Mouse (Mus musculus) neural tube, embryonic 14.5 days (tissue): ENCODE data around the gene Ptges3l. TPM values are rescaled to one million over a fixed set of nuclear protein-coding genes. Genes with fewer than 3 reads are reported as not detected.
"Not testable (repeated sequence)": the region's sequence is repeated elsewhere in the genome, so short reads cannot be mapped to it uniquely, and the experiment has no call there.

Experiments
- ATAC-seq: fragments of 200-750 bp; cut with Nextera tagmentation; 2 replicates; pipeline ENCODE4 v1.8.0; 2017; ENCODE audit warnings: low read depth, mild to moderate bottlenecking, moderate TSS enrichment, moderate library complexity
- H3K27ac ChIP-seq: fragments of 300-500 bp; sonication (generic); 2 replicates; pipeline ENCODE4 v1.5.1; 2014; ENCODE audit warnings: low read depth, mild to moderate bottlenecking, control low read depth, low read length, moderate library complexity, mixed read lengths
- H3K27me3 ChIP-seq: fragments of 300-500 bp; sonication (generic); 2 replicates; pipeline ENCODE4 v1.6.1; 2014; ENCODE audit warnings: low read length; ENCODE audit not compliant: control insufficient read depth, insufficient read depth
- H3K36me3 ChIP-seq: fragments of 300-500 bp; sonication (generic); 2 replicates; pipeline ENCODE4 v1.6.1; 2014; ENCODE audit warnings: low read length, mixed read lengths; ENCODE audit not compliant: control insufficient read depth, insufficient read depth
- H3K4me1 ChIP-seq: fragments of 300-500 bp; sonication (generic); 2 replicates; pipeline ENCODE4 v1.6.1; 2014; ENCODE audit warnings: low read length; ENCODE audit not compliant: control insufficient read depth, insufficient read depth
- H3K4me2 ChIP-seq: fragments of 300-500 bp; sonication (generic); 2 replicates; pipeline ENCODE4 v1.6.1; 2014; ENCODE audit warnings: mild to moderate bottlenecking, low read depth, low read length, control low read depth
- H3K4me3 ChIP-seq: fragments of 300-500 bp; sonication (generic); 2 replicates; pipeline ENCODE4 v1.5.1; 2014; ENCODE audit warnings: low read depth, low read length, control low read depth, mixed read lengths
- H3K9ac ChIP-seq: fragments of 300-500 bp; sonication (generic); replicated peaks from 2 replicates; pipeline ENCODE4 v1.6.1; 2014; ENCODE audit warnings: low read depth, mild to moderate bottlenecking, control low read depth, low read length, mixed read lengths
- H3K9me3 ChIP-seq: fragments of 300-500 bp; sonication (generic); 2 replicates; pipeline ENCODE4 v1.6.1; 2016; ENCODE audit warnings: low read length; ENCODE audit not compliant: control insufficient read depth
- WGBS: fragments of 180-500 bp; shearing (Covaris S2); extraction: QIAGEN DNeasy Blood & Tissue Kit; methylation state at CpG from one replicate; pipeline ENCODE4 v1.1.7; 2014; 5-methylcytosine and 5-hydroxymethylcytosine counted together
- polyA plus RNA-seq: library from polyadenylated mRNA; unstranded; fragments of >200 nt; fragmentation: Nextera tagmentation; extraction: Ambion mirVana; gene quantifications from 2 replicates; pipeline ENCODE4 v1.2.1, GENCODE M21; 2014

Ptges3l gene
- 1.8 and 3.0 TPM in 2 replicates for polyA plus RNA-seq

GRCm38 (mm10) chr11:101424925-101425813 is at the start of gene Ptges3l, which contains the start of gene Rundc1:
Gene Ptges3l (minus strand): TSS chr11:101425333.
Gene Rundc1 (plus strand): TSS chr11:101425085.
- Histone ChIP-seq H3K36me3 (peaks cover 7% of the 10 kb centered on the region; the same call in 1 of the 2 replicates), H3K27me3 (no peaks in the 10 kb centered on the region), H3K4me1 (peaks cover 22% of the 10 kb centered on the region; the same call in 1 of the 2 replicates), H3K9me3 (no peaks in the 10 kb centered on the region), H3K4me3 (peak within 1 kb of the TSS; percentile 87), H3K27ac (peak within 1 kb of the TSS; percentile 81), H3K9ac (peak within 1 kb of the TSS; percentile 71), H3K4me2 (peak within 1 kb of the TSS; percentile 82)
- peak; percentile 94 for ATAC-seq
- under 1% methylated on average over 78 of the region's 81 CpGs for WGBS

GRCm38 (mm10) chr11:101474298-101474697 is 49.2 kb upstream of the Ptges3l start:
- Histone ChIP-seq H3K27me3 (no peaks in the 10 kb centered on the region), H3K27ac (no peak overlapping the region), H3K4me2 (no peak overlapping the region), H3K9me3 (no peaks in the 10 kb centered on the region), H3K4me3 (no peak overlapping the region), H3K9ac (no peak overlapping the region), H3K4me1 (peaks cover 12% of the 10 kb centered on the region; the same call in 1 of the 2 replicates), H3K36me3 (no peaks in the 10 kb centered on the region)
- WGBS: 63% methylated on average over 5 of the region's 5 CpGs
- ATAC-seq: no peak

DNA sequence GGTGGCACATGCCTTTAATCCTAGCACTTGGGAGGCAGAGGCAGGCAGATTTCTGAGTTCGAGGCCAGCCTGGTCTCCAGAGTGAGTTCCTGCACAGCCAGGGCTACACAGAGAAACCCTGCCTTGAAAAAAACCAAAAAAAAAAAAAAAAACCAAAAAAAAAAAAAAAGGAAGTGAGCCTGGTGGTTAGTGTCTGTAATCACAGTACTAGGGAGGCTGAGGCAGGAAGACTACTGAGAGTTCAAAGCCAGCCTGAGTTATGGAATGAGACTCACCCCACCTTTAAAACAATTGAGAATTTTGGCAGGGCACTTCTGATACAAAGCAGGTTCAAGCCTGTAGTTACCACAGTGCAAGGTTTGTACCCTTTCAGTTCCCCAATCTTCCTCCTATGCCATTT is 48.6 kb upstream of the Ptges3l start:
- peaks cover 13% of the 10 kb centered on the region for H3K4me1 ChIP-seq
- not testable (repeated sequence) for H3K36me3 ChIP-seq, H3K9ac ChIP-seq, ATAC-seq, H3K4me2 ChIP-seq, H3K27me3 ChIP-seq, H3K27ac ChIP-seq, H3K9me3 ChIP-seq, H3K4me3 ChIP-seq
- WGBS: 82% methylated on average over 1 of the region's 1 CpGs

DNA sequence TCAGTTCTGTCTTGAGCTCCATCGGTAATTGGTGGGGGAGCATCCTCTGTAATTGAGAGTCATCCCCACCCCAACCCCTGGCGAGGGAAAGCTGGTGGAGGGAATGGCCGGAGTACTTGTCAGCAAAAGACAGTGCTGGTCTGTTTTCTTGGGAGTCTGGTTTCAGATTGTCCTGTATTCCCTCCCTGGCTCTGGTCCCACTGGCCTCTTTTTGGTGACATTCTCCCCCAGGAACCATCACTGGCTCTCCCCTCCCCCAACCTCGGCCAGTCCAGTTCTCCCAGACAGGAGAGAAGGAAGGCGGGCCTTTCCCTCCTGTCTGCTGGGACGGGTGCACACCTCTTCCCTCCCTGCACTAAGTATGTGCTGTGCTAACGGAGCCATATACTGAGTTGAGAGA is 47.2 kb upstream of the Ptges3l start:
- 52% methylated on average over 7 of the region's 7 CpGs for WGBS
- Histone ChIP-seq H3K9ac (no peak overlapping the region), H3K36me3 (no peaks in the 10 kb centered on the region), H3K27me3 (no peaks in the 10 kb centered on the region), H3K4me3 (no peak overlapping the region), H3K27ac (no peak overlapping the region), H3K4me2 (no peak overlapping the region), H3K9me3 (no peaks in the 10 kb centered on the region), H3K4me1 (peaks cover 11% of the 10 kb centered on the region)
- ATAC-seq: no peak

DNA sequence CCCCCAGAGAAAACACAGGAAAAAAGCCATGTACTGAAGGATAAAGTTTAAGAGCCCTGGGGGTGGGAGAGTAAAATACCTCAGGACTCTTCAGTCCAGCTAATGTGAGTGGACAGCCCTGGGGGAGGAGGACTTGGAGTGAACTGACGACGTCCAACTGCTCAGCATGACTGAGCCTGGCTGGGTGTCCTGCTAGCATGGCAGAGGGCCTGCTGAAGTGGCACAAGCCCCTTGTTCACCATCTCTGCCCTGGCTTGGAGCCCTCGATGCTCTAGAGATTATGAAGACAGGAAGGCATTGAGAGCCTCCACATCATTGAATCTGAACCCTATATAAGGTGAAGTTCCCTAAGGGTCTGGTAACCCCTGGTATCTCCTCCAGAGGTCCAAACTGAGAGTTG is 46.8 kb upstream of the Ptges3l start:
- Histone ChIP-seq H3K27me3 (no peaks in the 10 kb centered on the region), H3K36me3 (no peaks in the 10 kb centered on the region), H3K27ac (no peak overlapping the region), H3K9me3 (no peaks in the 10 kb centered on the region), H3K4me3 (no peak overlapping the region), H3K4me2 (no peak overlapping the region), H3K4me1 (peaks cover 15% of the 10 kb centered on the region; the same call in 1 of the 2 replicates), H3K9ac (no peak overlapping the region)
- WGBS: 63% methylated on average over 3 of the region's 3 CpGs
- ATAC-seq: no peak

GRCm38 (mm10) chr11:101470206-101470605 is 45.1 kb upstream of the Ptges3l start:
- H3K4me3 ChIP-seq: no peak overlapping the region
- H3K36me3 ChIP-seq: no peaks in the 10 kb centered on the region
- H3K9me3 ChIP-seq: no peaks in the 10 kb centered on the region
- no peak overlapping the region for H3K9ac ChIP-seq
- ATAC-seq: no peak
- no peak overlapping the region for H3K27ac ChIP-seq
- H3K27me3 ChIP-seq: no peaks in the 10 kb centered on the region
- peaks cover 15% of the 10 kb centered on the region; the same call in 1 of the 2 replicates for H3K4me1 ChIP-seq
- 24% methylated on average over 7 of the region's 7 CpGs for WGBS
- peak overlapping the region; percentile 16; the same call in 1 of the 2 replicates for H3K4me2 ChIP-seq

GRCm38 (mm10) chr11:101469155-101469554 is 44.0 kb upstream of the Ptges3l start:
- Histone ChIP-seq H3K4me2 (peak overlapping the region; percentile 86), H3K4me1 (peaks cover 17% of the 10 kb centered on the region), H3K9me3 (no peaks in the 10 kb centered on the region), H3K27ac (no peak overlapping the region), H3K27me3 (no peaks in the 10 kb centered on the region), H3K36me3 (no peaks in the 10 kb centered on the region), H3K9ac (peak overlapping the region; percentile 81; the same call in 1 of the 2 replicates), H3K4me3 (peak overlapping the region; percentile 68)
- ATAC-seq: no peak
- WGBS: 61% methylated on average over 4 of the region's 4 CpGs

- 2% methylated on average over 13 of the region's 13 CpGs for WGBS
- Histone ChIP-seq H3K27me3 (no peaks in the 10 kb centered on the region), H3K27ac (peak overlapping the region; percentile 81; the same call in 1 of the 2 replicates), H3K4me1 (peaks cover 21% of the 10 kb centered on the region), H3K4me3 (peak overlapping the region; percentile 68), H3K4me2 (peak overlapping the region; percentile 86), H3K9me3 (no peaks in the 10 kb centered on the region), H3K9ac (peak overlapping the region; percentile 81), H3K36me3 (no peaks in the 10 kb centered on the region)
- no peak for ATAC-seq
Measured at GRCm38 (mm10) chr11:101468731-101469130, 43.6 kb upstream of the Ptges3l start.

GRCm38 (mm10) chr11:101468263-101468688 is 43.1 kb upstream of the Ptges3l start:
- Histone ChIP-seq H3K9me3 (no peaks in the 10 kb centered on the region), H3K36me3 (no peaks in the 10 kb centered on the region), H3K27me3 (no peaks in the 10 kb centered on the region), H3K27ac (peak overlapping the region; percentile 81), H3K4me3 (peak overlapping the region; percentile 68), H3K4me2 (peak overlapping the region; percentile 86), H3K4me1 (peaks cover 26% of the 10 kb centered on the region), H3K9ac (peak overlapping the region; percentile 81)
- WGBS: 0% methylated on average over 29 of the region's 31 CpGs
- peak; percentile 26; the same call in 1 of the 2 replicates for ATAC-seq
